In the genomic region with DNA sequence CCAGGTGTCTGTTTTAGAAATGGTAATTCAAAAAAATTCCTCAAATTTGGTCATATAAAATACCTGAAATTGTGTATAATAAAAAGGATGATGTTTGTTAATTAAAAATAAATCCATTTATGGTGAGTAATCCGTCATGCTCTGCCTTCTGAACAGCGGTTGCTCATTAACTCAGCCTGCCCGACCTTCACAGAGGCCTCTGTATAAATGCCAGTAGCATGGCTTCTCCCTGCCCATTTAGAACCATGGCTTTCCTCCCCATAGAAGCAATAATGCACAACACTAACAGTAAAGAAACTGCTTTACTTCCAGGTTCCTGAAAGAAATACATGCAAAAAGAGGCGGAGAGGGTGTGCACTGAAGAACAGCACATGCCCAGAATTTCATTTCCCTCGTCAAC, we compare ENCODE assay signal across 21 mouse cellular contexts.
"Had no signal": no experiment of that assay in that cellular context is flagged by ENCODE, and none has a peak within 500 bp of the region (broad histone marks: within the 10 kb centered on the region; RNA-seq: fewer than 3 reads in every experiment).

No protein-coding gene starts in this region.

- H3K4me2 ChIP-seq: hindbrain, embryonic 15.5 days; liver, embryonic 12.5 days; liver, embryonic 15.5 days; lung, embryonic 15.5 days; midbrain, embryonic 13.5 days; neural tube, embryonic 12.5 days; neural tube, embryonic 15.5 days; stomach, embryonic 15.5 days had no signal

- H3K9me3 ChIP-seq: hindbrain, embryonic 15.5 days; liver, embryonic 12.5 days; liver, embryonic 15.5 days; lung, embryonic 15.5 days; megakaryocyte, embryonic 14.5 days; midbrain, embryonic 10.5 days; midbrain, embryonic 13.5 days; neural tube, embryonic 12.5 days; neural tube, embryonic 15.5 days; stomach, embryonic 15.5 days had no signal

- H3K4me3 ChIP-seq: hindbrain, embryonic 15.5 days; left cerebral cortex, adult 2 months; liver, embryonic 12.5 days; liver, embryonic 15.5 days; lung, embryonic 15.5 days; megakaryocyte, embryonic 14.5 days; midbrain, embryonic 10.5 days; midbrain, embryonic 13.5 days; neural tube, embryonic 12.5 days; neural tube, embryonic 15.5 days; stomach, embryonic 15.5 days had no signal

- ATAC-seq: intestine, postnatal 0 days; liver, embryonic 12.5 days; midbrain, embryonic 13.5 days; midbrain, embryonic 16.5 days had no signal

- H3K27ac ChIP-seq: hindbrain, embryonic 15.5 days; left cerebral cortex, adult 2 months; liver, embryonic 12.5 days; liver, embryonic 15.5 days; lung, embryonic 15.5 days; midbrain, embryonic 10.5 days; midbrain, embryonic 13.5 days; neural tube, embryonic 12.5 days; neural tube, embryonic 15.5 days; stomach, embryonic 15.5 days had no signal

- DNase-seq: layer of hippocampus, postnatal 36 days; lung, adult 18-20 months; lung, postnatal 10 days; lung, postnatal 36 days; right cerebral cortex, adult 18-20 months; right cerebral cortex, postnatal 14 days; right cerebral cortex, postnatal 4 days; thymus, postnatal 25 days had no signal

- H3K4me1 ChIP-seq: hindbrain, embryonic 15.5 days; liver, embryonic 12.5 days; liver, embryonic 15.5 days; lung, embryonic 15.5 days; midbrain, embryonic 10.5 days; midbrain, embryonic 13.5 days; neural tube, embryonic 12.5 days; neural tube, embryonic 15.5 days; stomach, embryonic 15.5 days had no signal

- H3K9ac ChIP-seq: hindbrain, embryonic 15.5 days; liver, embryonic 12.5 days; liver, embryonic 15.5 days; lung, embryonic 15.5 days; midbrain, embryonic 13.5 days; neural tube, embryonic 12.5 days; neural tube, embryonic 15.5 days; stomach, embryonic 15.5 days had no signal

- H3K36me3 ChIP-seq: hindbrain, embryonic 15.5 days; liver, embryonic 12.5 days; liver, embryonic 15.5 days; lung, embryonic 15.5 days; midbrain, embryonic 10.5 days; midbrain, embryonic 13.5 days; neural tube, embryonic 12.5 days; neural tube, embryonic 15.5 days; stomach, embryonic 15.5 days had no signal

- H3K27me3 ChIP-seq: hindbrain, embryonic 15.5 days; liver, embryonic 12.5 days; liver, embryonic 15.5 days; lung, embryonic 15.5 days; midbrain, embryonic 13.5 days; neural tube, embryonic 12.5 days; neural tube, embryonic 15.5 days; stomach, embryonic 15.5 days had no signal
